Mouse (Mus musculus): ENCODE results near the gene Frmd4a.

DNA sequence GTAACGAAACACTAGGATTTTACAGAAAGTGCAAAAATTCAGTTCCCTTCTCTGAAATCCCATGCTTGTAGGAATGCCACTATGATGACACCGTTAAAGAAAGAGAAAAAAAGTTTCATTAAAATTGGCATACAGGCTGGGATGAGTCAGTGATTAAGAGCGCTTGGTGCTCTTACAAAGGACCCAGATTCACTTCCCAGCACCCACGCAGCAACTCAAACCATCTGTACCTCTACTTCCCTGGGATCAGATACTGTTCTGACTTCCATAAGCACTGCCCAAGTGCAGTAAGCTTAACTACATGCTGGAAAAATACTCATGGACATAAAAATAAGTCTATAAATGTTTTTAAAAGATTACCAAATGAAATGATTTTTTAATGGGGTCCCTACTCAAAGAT, 599.5 kb downstream of the Frmd4a start:
- no peak for TF ChIP-seq GATA1 (IDR thresholded peaks at IDR 0.05; ENCODE audit: borderline replicate concordance, low read length)
- no peak for TF ChIP-seq FLI1 (IDR thresholded peaks at IDR 0.05; ENCODE audit: low read length)
